Mouse (Mus musculus) forebrain, postnatal 0 days (tissue): ENCODE measurements around the gene Mrps15. TPM values are rescaled to one million over a fixed set of nuclear protein-coding genes. Genes with fewer than 3 reads are reported as not detected.

Experiments used
- ATAC-seq: fragments of 200-750 bp; cut with Nextera tagmentation; 2 replicates; pipeline ENCODE4 v1.8.0; 2017; ENCODE audit warnings: mild to moderate bottlenecking, moderate library complexity
- DNase-seq: peaks from one replicate; pipeline ENCODE4 v3.0.0-alpha.2; 2015
- H3K27ac ChIP-seq: fragments of 300-500 bp; sonication (generic); 2 replicates; pipeline ENCODE4 v1.5.1; 2014; ENCODE audit warnings: low read depth, mild to moderate bottlenecking, antibody characterized with exemption, low read length, moderate library complexity, mixed read lengths
- H3K27me3 ChIP-seq: fragments of 300-500 bp; sonication (generic); 2 replicates; pipeline ENCODE4 v1.6.1; 2014; ENCODE audit warnings: mild to moderate bottlenecking, low read length, mixed read lengths; ENCODE audit not compliant: insufficient read depth
- H3K36me3 ChIP-seq: fragments of 300-500 bp; sonication (generic); 2 replicates; pipeline ENCODE4 v1.6.1; 2014; ENCODE audit warnings: mild to moderate bottlenecking, moderate library complexity; ENCODE audit not compliant: insufficient read depth
- H3K4me1 ChIP-seq: fragments of 300-500 bp; sonication (generic); 2 replicates; pipeline ENCODE4 v1.6.1; 2014; ENCODE audit warnings: antibody characterized with exemption; ENCODE audit not compliant: insufficient read depth
- H3K4me2 ChIP-seq: fragments of 300-500 bp; sonication (generic); 2 replicates; pipeline ENCODE4 v1.6.1; 2014; ENCODE audit warnings: low read depth, mild to moderate bottlenecking, moderate library complexity
- H3K4me3 ChIP-seq: fragments of 300-500 bp; sonication (generic); 2 replicates; pipeline ENCODE4 v1.5.1; 2014; ENCODE audit warnings: low read depth, low read length, mixed read lengths
- H3K9ac ChIP-seq: fragments of 300-500 bp; sonication (generic); 2 replicates; pipeline ENCODE4 v1.6.1; 2014; ENCODE audit warnings: mild to moderate bottlenecking
- H3K9me3 ChIP-seq: fragments of 300-500 bp; sonication (generic); 2 replicates; pipeline ENCODE4 v1.6.1; 2016; ENCODE audit warnings: low read length
- CTCF ChIP-seq: sonication (generic); IDR thresholded peaks from 2 replicates; pipeline ENCODE4 v1.5.1; 2016; ENCODE audit warnings: antibody characterized with exemption, control low read depth, low read depth
- WGBS: fragments of 180-500 bp; shearing (Covaris S2); extraction: QIAGEN DNeasy Blood & Tissue Kit; methylation state at CpG from one replicate; pipeline ENCODE4 v1.1.7; 2014; 5-methylcytosine and 5-hydroxymethylcytosine counted together
- polyA plus RNA-seq: library from polyadenylated mRNA; unstranded; fragments of >200 nt; fragmentation: Nextera tagmentation; extraction: Ambion mirVana; gene quantifications from 2 replicates; pipeline ENCODE4 v1.2.1, GENCODE M21; 2015
- total RNA-seq: library from RNA; depleted of rRNA; stranded (reverse); fragments of >200 nt; gene quantifications from 2 replicates; pipeline ENCODE4 v1.2.3, GENCODE M21; 2014

Gene Mrps15
- total and polyA plus RNA-seq, 2 experiments from 2014 or later: 52.1 to 116 TPM

DNA sequence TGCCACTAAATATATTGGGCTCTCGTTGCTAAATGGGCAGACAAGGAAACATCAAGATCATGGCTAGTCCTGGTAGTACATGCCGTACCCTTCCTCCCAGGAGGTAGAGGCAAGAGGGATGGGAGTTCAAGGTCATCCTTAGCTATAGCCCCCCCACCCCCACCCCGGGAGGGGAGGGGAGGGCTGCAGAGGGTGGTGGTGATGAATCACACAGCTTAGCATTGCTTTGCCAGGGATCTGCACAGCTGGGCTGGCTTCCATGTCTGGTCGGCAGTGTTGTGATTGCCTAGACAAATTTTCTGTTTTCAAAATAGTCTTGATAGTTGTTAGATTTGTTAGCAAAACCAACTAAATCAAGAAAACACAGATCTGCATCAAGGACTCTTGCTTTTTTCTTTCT is 32.5 kb downstream of the Mrps15 start:
- no peak overlapping the region for H3K9ac ChIP-seq
- 77% methylated on average over 4 of the region's 4 CpGs for WGBS
- H3K9me3 ChIP-seq: no peaks in the 10 kb centered on the region
- no peak overlapping the region for H3K4me3 ChIP-seq
- no peak for TF ChIP-seq CTCF
- H3K27me3 ChIP-seq: no peaks in the 10 kb centered on the region
- no peak overlapping the region for H3K27ac ChIP-seq
- ATAC-seq: no peak
- H3K4me1 ChIP-seq: no peaks in the 10 kb centered on the region
- DNase-seq: no peak
- H3K36me3 ChIP-seq: peaks cover 28% of the 10 kb centered on the region
- no peak overlapping the region for H3K4me2 ChIP-seq

DNA sequence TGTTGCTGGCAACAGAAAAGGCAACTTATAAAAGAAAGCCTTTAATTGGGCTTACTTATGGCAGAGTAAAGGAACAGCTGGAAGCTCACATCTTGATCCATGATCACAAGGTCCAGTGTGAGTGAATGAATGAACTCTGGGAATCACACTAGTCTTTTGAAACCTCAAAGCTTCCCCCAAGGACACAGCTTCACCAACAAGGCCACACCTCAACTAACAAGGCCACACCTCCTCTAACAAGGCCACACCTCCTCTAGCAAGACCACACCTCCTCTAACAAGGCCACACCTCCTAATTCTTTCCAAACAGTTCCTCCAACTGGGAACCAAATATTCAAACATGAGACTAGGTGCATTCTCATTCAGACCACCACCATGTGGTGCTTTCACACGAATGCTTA is 34.9 kb downstream of the Mrps15 start:
- no peak overlapping the region for H3K9ac ChIP-seq
- 97% methylated on average over 1 of the region's 1 CpGs for WGBS
- H3K27ac ChIP-seq: no peak overlapping the region
- no peak for ATAC-seq
- no peaks in the 10 kb centered on the region for H3K27me3 ChIP-seq
- DNase-seq: no peak
- H3K9me3 ChIP-seq: no peaks in the 10 kb centered on the region
- no peaks in the 10 kb centered on the region for H3K4me1 ChIP-seq
- H3K4me2 ChIP-seq: no peak overlapping the region
- no peak overlapping the region for H3K4me3 ChIP-seq
- H3K36me3 ChIP-seq: peaks cover 25% of the 10 kb centered on the region
- no peak for TF ChIP-seq CTCF

DNA sequence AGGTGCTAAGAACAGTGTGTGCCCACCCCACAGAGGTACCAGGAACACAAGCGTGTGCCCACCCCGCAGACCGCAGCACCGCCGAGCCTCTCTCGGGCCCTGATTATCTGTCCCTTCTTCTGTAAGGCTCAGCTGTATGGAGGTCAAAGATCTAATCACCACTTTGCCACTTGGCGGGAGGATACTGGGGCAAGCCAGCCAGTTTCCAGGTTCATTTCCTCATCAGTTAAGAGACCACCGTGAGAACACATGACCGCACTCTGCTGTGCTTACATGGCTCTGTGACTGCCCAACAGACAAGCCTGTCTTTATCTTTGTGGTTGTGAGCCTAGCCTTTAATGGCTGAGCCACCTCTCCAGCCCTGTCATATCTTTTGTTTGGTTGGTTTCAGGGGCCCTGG is 36.3 kb downstream of the Mrps15 start:
- no peak overlapping the region for H3K27ac ChIP-seq
- no peak overlapping the region for H3K4me3 ChIP-seq
- no peaks in the 10 kb centered on the region for H3K4me1 ChIP-seq
- peaks cover 25% of the 10 kb centered on the region for H3K36me3 ChIP-seq
- H3K27me3 ChIP-seq: no peaks in the 10 kb centered on the region
- 93% methylated on average over 9 of the region's 9 CpGs for WGBS
- no peak overlapping the region for H3K4me2 ChIP-seq
- DNase-seq (no peak), ATAC-seq (no peak)
- no peak overlapping the region for H3K9ac ChIP-seq
- no peaks in the 10 kb centered on the region for H3K9me3 ChIP-seq
- no peak for TF ChIP-seq CTCF

DNA sequence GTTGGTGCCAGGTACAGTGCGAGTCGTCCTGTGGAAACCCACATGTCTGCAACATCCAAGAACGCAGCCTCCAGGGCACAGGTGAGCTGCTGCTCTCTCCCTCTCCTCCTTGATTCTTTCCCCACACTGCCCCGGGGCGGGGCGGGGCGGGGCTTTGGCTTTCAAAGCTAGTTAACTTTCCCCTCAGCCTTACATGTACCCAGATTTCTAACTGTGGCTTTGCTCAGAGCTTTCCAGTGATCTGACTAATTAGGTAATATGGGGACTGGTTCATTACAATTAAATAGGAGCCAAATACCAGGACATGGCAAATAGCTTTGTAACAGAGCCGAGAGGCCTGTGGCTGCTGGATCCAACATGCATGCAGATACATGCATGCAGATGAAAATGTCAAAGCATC is 37.7 kb downstream of the Mrps15 start:
- Histone ChIP-seq H3K9me3 (no peaks in the 10 kb centered on the region), H3K27me3 (no peaks in the 10 kb centered on the region), H3K4me1 (no peaks in the 10 kb centered on the region), H3K27ac (no peak overlapping the region), H3K36me3 (peaks cover 35% of the 10 kb centered on the region), H3K4me3 (no peak overlapping the region), H3K4me2 (no peak overlapping the region), H3K9ac (no peak overlapping the region)
- no peak for DNase-seq
- whole genome bisulfite sequencing: 77% methylated on average over 8 of the region's 8 CpGs
- no peak for ATAC-seq
- no peak for TF ChIP-seq CTCF

DNA sequence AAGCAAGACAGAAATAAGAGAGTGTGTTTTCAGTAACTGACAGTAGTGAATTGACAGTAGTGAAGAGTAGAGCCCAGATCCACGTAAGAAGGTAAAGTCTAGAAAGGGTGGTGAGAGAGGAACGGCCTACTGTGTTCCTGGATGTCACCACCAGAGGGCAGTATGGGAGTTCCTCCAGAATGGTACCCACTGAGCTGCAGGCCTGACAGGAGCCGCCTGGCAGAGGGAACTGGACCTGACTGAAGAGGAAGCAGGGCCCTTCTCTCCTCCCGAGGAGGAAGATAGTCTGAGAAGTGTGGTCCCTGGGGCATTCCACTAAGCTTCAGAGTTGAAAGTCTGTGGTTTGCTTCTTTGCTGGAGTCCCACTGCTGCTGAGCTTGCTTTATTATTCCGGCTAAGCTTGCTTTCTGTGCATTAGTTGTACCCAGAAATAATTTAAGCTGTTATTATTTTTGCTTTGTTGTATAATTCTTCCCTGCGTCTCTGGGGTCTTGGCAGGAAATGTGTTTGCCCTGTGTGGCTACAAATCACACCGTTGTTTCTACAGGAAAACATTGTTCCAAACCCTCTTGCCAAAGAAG is 39.4 kb downstream of the Mrps15 start:
- Histone ChIP-seq H3K4me2 (no peak overlapping the region), H3K27me3 (no peaks in the 10 kb centered on the region), H3K4me3 (no peak overlapping the region), H3K9ac (no peak overlapping the region), H3K27ac (no peak overlapping the region), H3K9me3 (no peaks in the 10 kb centered on the region), H3K36me3 (peaks cover 30% of the 10 kb centered on the region; the same call in 1 of the 2 replicates), H3K4me1 (no peaks in the 10 kb centered on the region)
- DNase-seq (peak; percentile 87), ATAC-seq (peak; percentile 90)
- 24% methylated on average over 7 of the region's 7 CpGs for WGBS
- TF ChIP-seq CTCF: peak; percentile 95

DNA sequence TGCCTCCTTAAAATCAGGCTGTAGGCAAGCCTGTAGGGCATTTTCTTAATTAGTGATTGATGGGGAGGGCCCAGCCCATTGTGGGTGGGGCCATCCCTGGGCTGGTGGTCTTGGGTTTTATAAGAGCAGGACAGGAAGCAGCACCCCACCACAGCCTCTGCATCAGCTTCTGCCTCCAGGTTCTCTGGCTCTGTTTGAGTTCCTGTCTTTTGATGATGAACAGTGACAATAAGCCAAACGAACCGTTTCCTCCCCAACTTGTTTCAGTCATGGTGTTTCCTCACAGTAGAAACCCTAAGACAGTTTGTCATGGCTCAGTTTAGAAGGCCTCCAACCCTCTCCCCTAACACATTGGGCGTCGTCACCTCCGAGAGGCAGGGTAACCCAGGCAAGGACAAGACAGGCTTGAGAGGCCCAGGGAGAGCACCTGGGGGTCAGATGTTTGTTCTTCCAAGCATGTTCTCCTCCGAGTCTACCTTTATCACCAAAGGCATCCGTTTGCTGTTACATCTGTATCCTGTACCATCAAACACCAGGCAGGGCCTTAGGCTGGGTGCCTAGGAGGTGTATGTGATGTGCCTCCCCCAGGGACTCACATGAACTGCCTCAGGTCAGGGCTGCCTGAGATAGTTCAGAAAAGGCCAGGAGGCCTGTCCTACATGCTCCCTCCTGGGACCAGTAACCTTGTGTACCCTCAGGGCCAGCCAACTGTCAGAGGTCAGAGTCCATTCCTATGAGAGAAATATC is 43.5 kb downstream of the Mrps15 start:
- Histone ChIP-seq H3K9ac (no peak overlapping the region), H3K4me1 (no peaks in the 10 kb centered on the region), H3K4me3 (no peak overlapping the region), H3K9me3 (no peaks in the 10 kb centered on the region), H3K4me2 (no peak overlapping the region), H3K27me3 (no peaks in the 10 kb centered on the region), H3K36me3 (peaks cover 10% of the 10 kb centered on the region; the same call in 1 of the 2 replicates), H3K27ac (no peak overlapping the region)
- no peak for TF ChIP-seq CTCF
- 86% methylated on average over 7 of the region's 7 CpGs for WGBS
- no peak for ATAC-seq
- no peak for DNase-seq

DNA sequence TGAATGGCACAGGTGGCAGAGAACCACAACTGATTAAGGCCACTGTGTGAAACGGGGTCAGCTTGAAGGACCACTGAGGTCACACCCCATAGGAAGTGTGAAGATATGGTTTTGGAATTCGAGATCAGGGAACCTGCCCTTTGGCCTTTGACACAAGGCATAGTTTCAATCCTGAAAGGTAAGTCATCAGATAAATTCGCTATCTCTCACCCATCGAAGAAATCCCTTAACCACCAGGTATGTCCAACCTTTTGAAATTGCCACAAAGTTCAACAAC is 44.1 kb downstream of the Mrps15 start:
- DNase-seq (no peak), ATAC-seq (no peak)
- Histone ChIP-seq H3K4me3 (no peak overlapping the region), H3K27ac (no peak overlapping the region), H3K4me1 (no peaks in the 10 kb centered on the region), H3K9me3 (no peaks in the 10 kb centered on the region), H3K9ac (no peak overlapping the region), H3K27me3 (no peaks in the 10 kb centered on the region), H3K4me2 (no peak overlapping the region), H3K36me3 (peaks cover 10% of the 10 kb centered on the region; the same call in 1 of the 2 replicates)
- 81% methylated on average over 4 of the region's 4 CpGs for WGBS
- no peak for TF ChIP-seq CTCF
